Mouse (Mus musculus) MEL (cell line): ENCODE data around the gene Arhgap24. TPM values are rescaled to one million over a fixed set of nuclear protein-coding genes. Genes with fewer than 3 reads are reported as not detected.

Experiments used
- DNase-seq: peaks from one replicate; pipeline ENCODE4 v3.0.0; 2011; ENCODE audit warnings: low read depth, low spot score
- H3K27ac ChIP-seq: 2 replicates; pipeline ENCODE4 v1.5.1; 2012; ENCODE audit warnings: low read depth, mild to moderate bottlenecking, control low read depth, low read length, moderate library complexity; ENCODE audit not compliant: control insufficient read depth
- H3K27me3 ChIP-seq, 2 experiments: fragments of 150-350 bp in 1 of 2; sonication (generic) in 1 of 2; 2 replicates each; pipeline ENCODE4 v1.6.1; 2012; ENCODE audit warnings: low read length in 2 of 2, mild to moderate bottlenecking in 2 of 2, improper control_type of control experiment in 1 of 2, moderate library complexity in 1 of 2; ENCODE audit not compliant: insufficient read depth in 2 of 2, control insufficient read depth in 1 of 2
- H3K36me3 ChIP-seq, 2 experiments: 2 replicates each; pipeline ENCODE4 v1.6.1; 2012 to 2014; ENCODE audit warnings: low read length in 2 of 2, improper control_type of control experiment in 1 of 2, inconsistent platforms in 1 of 2, mild to moderate bottlenecking in 1 of 2; ENCODE audit not compliant: insufficient read depth in 2 of 2, control insufficient read depth in 1 of 2
- H3K4me1 ChIP-seq, 2 experiments: fragments of 150-350 bp in 1 of 2; sonication (generic) in 1 of 2; 2 replicates each; pipeline ENCODE4 v1.6.1; 2012; ENCODE audit warnings: low read length in 2 of 2, improper control_type of control experiment in 1 of 2, mild to moderate bottlenecking in 1 of 2; ENCODE audit not compliant: insufficient read depth in 2 of 2, control insufficient read depth in 1 of 2
- H3K4me3 ChIP-seq, 2 experiments: fragments of 150-350 bp in 1 of 2; sonication (generic) in 1 of 2; 2 replicates each; pipeline ENCODE4 v1.5.1; 2012; ENCODE audit warnings: low read depth in 2 of 2, low read length in 2 of 2, mild to moderate bottlenecking in 2 of 2, moderate library complexity in 2 of 2, control low read depth in 1 of 2, improper control_type of control experiment in 1 of 2; ENCODE audit not compliant: control insufficient read depth in 1 of 2, insufficient read depth in 1 of 2
- H3K79me2 ChIP-seq: 2 replicates; pipeline ENCODE4 v1.6.1; 2012; ENCODE audit warnings: mild to moderate bottlenecking, low read length, moderate library complexity; ENCODE audit not compliant: control insufficient read depth, poor library complexity, insufficient read depth
- H3K9ac ChIP-seq: 2 replicates; pipeline ENCODE4 v1.6.1; 2012; ENCODE audit warnings: low read depth, mild to moderate bottlenecking, control low read depth, low read length, moderate library complexity; ENCODE audit not compliant: control insufficient read depth, poor library complexity, severe bottlenecking
- H3K9me3 ChIP-seq: fragments of 150-350 bp; sonication (generic); replicated peaks from 2 replicates; pipeline ENCODE4 v1.6.1; 2012; ENCODE audit warnings: mild to moderate bottlenecking, low read length, improper control_type of control experiment, moderate library complexity; ENCODE audit not compliant: insufficient read depth
- CHD1 ChIP-seq: IDR thresholded peaks from 2 replicates; pipeline ENCODE4 v1.6.1; 2012; ENCODE audit warnings: low read depth, mild to moderate bottlenecking, inconsistent platforms, low read length, improper control_type of control experiment
- CHD2 ChIP-seq: IDR thresholded peaks from 2 replicates; pipeline ENCODE4 v1.6.1; 2011; ENCODE audit warnings: low read length, improper control_type of control experiment
- CTCF ChIP-seq, 3 experiments: IDR thresholded peaks in 2 of 3; conservative IDR thresholded peaks in 1 of 3; 2 replicates each; pipeline ENCODE4 v1.5.1; 2011 to 2012; ENCODE audit warnings: low read length in 3 of 3, low read depth in 2 of 3, mild to moderate bottlenecking in 2 of 3, improper control_type of control experiment in 1 of 3, inconsistent platforms in 1 of 3, mixed read lengths in 1 of 3, moderate library complexity in 1 of 3; ENCODE audit not compliant: control insufficient read depth in 1 of 3, insufficient read depth in 1 of 3, poor library complexity in 1 of 3, severe bottlenecking in 1 of 3
- ELF1 ChIP-seq: IDR thresholded peaks from 2 replicates; pipeline ENCODE4 v1.6.1; 2014; ENCODE audit warnings: low read depth, mild to moderate bottlenecking, inconsistent platforms, low read length, improper control_type of control experiment, moderate library complexity
- GABPA ChIP-seq: IDR thresholded peaks from 2 replicates; pipeline ENCODE4 v1.6.1; 2012; ENCODE audit warnings: low read depth, mild to moderate bottlenecking, inconsistent platforms, low read length, improper control_type of control experiment, moderate library complexity
- KAT2A ChIP-seq: conservative IDR thresholded peaks from 2 replicates; pipeline ENCODE4 v1.6.1; 2012; ENCODE audit warnings: low read depth, low read length, improper control_type of control experiment, inconsistent platforms
- MAFK ChIP-seq: IDR thresholded peaks from 2 replicates; pipeline ENCODE4 v1.6.1; 2011; ENCODE audit warnings: low read depth, mild to moderate bottlenecking, low read length, improper control_type of control experiment, borderline replicate concordance
- MYC ChIP-seq: IDR thresholded peaks from 2 replicates; pipeline ENCODE4 v1.6.1; 2011; ENCODE audit warnings: low read depth, mild to moderate bottlenecking, low read length, improper control_type of control experiment, moderate library complexity
- NELFE ChIP-seq: IDR thresholded peaks from 2 replicates; pipeline ENCODE4 v1.6.1; 2011; ENCODE audit warnings: low read depth, low read length, improper control_type of control experiment
- POLR2AphosphoS2 ChIP-seq: IDR thresholded peaks from 2 replicates; pipeline ENCODE4 v1.6.1; 2011; ENCODE audit warnings: low read length, improper control_type of control experiment
- POLR2AphosphoS5 ChIP-seq: IDR thresholded peaks from 2 replicates; pipeline ENCODE4 v1.6.1; 2012; ENCODE audit warnings: low read depth, borderline replicate concordance, mild to moderate bottlenecking, inconsistent platforms, low read length, moderate library complexity, mixed read lengths
- SMC3 ChIP-seq: IDR thresholded peaks from 2 replicates; pipeline ENCODE4 v1.6.1; 2011; ENCODE audit warnings: low read depth, low read length, improper control_type of control experiment
- TBP ChIP-seq: IDR thresholded peaks from 2 replicates; pipeline ENCODE4 v1.8.0; 2011; ENCODE audit warnings: low read depth, low read length, improper control_type of control experiment
- UBTF ChIP-seq: IDR thresholded peaks from 2 replicates; pipeline ENCODE4 v1.6.1; 2012; ENCODE audit warnings: low read depth, mild to moderate bottlenecking, inconsistent platforms, low read length, improper control_type of control experiment, moderate library complexity, borderline replicate concordance; ENCODE audit not compliant: insufficient read depth
- ZKSCAN1 ChIP-seq: IDR thresholded peaks from 2 replicates; pipeline ENCODE4 v1.6.1; 2012; ENCODE audit warnings: low read depth, mild to moderate bottlenecking, inconsistent platforms, low read length, improper control_type of control experiment, moderate library complexity
- polyA plus RNA-seq, 2 experiments: library from polyadenylated mRNA; stranded (reverse) in 1 of 2; unstranded in 1 of 2; fragments of >175 nt in 1 of 2; fragments of >200 nt in 1 of 2; gene quantifications; 2 replicates each; pipeline versions ENCODE4 v1.2.1 to v1.2.4; 2012; ENCODE audit warnings: low replicate concordance in 2 of 2, low read depth in 1 of 2; ENCODE audit not compliant: insufficient read length in 2 of 2, insufficient read depth in 1 of 2, missing spikeins in 1 of 2
- total RNA-seq: library from RNA; depleted of rRNA; stranded (reverse); fragments of 300-350 nt; gene quantifications from 2 replicates; pipeline ENCODE4 v1.2.3, GENCODE M21; 2012

Gene Arhgap24
- total and polyA plus RNA-seq, 3 experiments: not detected

DNA sequence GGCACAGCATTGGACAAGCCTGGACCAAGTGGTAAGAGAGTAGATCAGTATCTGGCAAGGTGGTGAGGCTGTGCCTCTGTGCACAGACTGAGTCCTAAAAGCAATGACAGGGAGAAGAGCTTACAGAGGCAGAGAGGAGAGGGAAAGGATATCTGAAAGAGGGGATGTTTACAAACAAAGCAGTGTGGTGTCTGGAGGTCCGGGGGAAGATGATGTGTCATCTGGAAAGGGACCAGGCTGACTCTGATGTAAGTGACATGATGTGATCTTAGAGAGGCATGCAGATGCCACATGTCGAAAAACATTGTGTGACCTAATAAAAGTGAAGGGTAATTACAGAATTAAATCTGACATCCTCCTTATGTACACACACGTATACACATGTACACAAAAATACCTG is 307.2 kb downstream of the Arhgap24 start:
- no peaks in the 10 kb centered on the region for H3K9me3 ChIP-seq
- TF ChIP-seq GABPA (no peak), MYC (no peak), UBTF (no peak), TBP (no peak)
- TF ChIP-seq, all 39 proteins: peak for 0
- H3K79me2 ChIP-seq: no peaks in the 10 kb centered on the region
- H3K9ac ChIP-seq: no peak overlapping the region
- no peaks in the 10 kb centered on the region for H3K4me1 ChIP-seq
- H3K36me3 ChIP-seq: no peaks in the 10 kb centered on the region
- no peaks in the 10 kb centered on the region for H3K27me3 ChIP-seq
- no peak overlapping the region for H3K27ac ChIP-seq
- H3K4me3 ChIP-seq: no peak overlapping the region
- DNase-seq: no peak

DNA sequence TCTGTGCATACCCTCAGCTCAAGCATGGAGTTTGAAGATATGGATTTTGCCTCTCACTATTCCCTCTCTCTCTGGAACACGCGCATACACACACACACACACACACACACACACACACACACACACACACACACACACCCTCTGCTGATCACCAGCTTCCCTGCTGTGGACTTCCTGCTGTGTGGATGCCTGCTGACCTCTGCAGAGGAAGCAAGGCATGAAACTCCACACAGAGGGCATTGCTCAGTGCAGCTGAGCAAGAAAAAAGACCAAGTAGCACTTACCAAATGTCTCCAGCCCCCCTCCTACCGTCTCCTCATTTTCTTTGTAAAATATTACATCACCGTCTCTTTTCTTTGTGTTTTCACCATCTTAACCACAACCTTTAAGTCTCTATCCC is 310.1 kb downstream of the Arhgap24 start:
- DNase-seq: no peak
- TF ChIP-seq POLR2AphosphoS2 (no peak), TBP (no peak), CHD2 (no peak), CHD1 (no peak), KAT2A (no peak), ZKSCAN1 (no peak)
- Histone ChIP-seq H3K4me3 (no peak overlapping the region), H3K4me1 (no peaks in the 10 kb centered on the region), H3K79me2 (no peaks in the 10 kb centered on the region), H3K27ac (no peak overlapping the region), H3K27me3 (no peaks in the 10 kb centered on the region), H3K36me3 (no peaks in the 10 kb centered on the region), H3K9ac (no peak overlapping the region), H3K9me3 (no peaks in the 10 kb centered on the region)

DNA sequence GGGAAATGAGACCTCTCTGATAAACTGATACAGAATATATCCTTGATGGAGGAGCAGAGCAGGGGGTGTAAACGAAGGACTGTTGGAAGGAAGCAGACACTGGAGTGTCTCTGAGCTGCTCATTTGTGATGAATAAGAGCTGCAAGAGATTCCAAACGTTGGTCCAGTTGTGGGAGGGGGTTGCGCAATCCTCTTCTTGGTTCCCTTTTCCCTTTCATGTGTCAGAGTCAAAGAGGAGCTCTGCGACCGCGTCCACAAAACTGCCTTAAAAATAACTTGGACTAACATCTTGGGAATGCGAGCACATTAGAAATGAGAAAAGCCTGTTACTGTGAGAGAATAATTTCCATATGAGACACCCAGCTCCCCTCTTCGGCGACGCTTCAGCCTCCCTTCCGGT is 312.3 kb downstream of the Arhgap24 start:
- no peak overlapping the region for H3K27ac ChIP-seq
- no peak overlapping the region for H3K4me3 ChIP-seq
- H3K4me1 ChIP-seq: no peaks in the 10 kb centered on the region
- H3K79me2 ChIP-seq: no peaks in the 10 kb centered on the region
- TF ChIP-seq ELF1: no peak
- no peak for TF ChIP-seq CHD2
- TF ChIP-seq MAFK: no peak
- no peak for TF ChIP-seq CTCF (IDR thresholded peaks at IDR 0.05 in 2 of 3, conservative IDR thresholded peaks at IDR 0.05 in 1 of 3; ENCODE audit: control insufficient read depth in 1 of 3, insufficient read depth in 1 of 3, low read depth in 2 of 3, low read length in 3 of 3, poor library complexity in 1 of 3, severe bottlenecking in 1 of 3)
- no peak for TF ChIP-seq NELFE
- no peak for TF ChIP-seq SMC3
- no peak for TF ChIP-seq POLR2AphosphoS5
- H3K9me3 ChIP-seq: no peaks in the 10 kb centered on the region
- H3K9ac ChIP-seq: no peak overlapping the region
- H3K27me3 ChIP-seq: no peaks in the 10 kb centered on the region
- H3K36me3 ChIP-seq: no peaks in the 10 kb centered on the region
- no peak for DNase-seq
